Mouse (Mus musculus) embryonic fibroblast, embryonic 13.5 days (primary cell): Measurements from ENCODE around the gene Snrnp25.

Experiments
- CTCF ChIP-seq: IDR thresholded peaks from 2 replicates; pipeline ENCODE4 v1.5.1; 2011; ENCODE audit warnings: mild to moderate bottlenecking, control low read depth, low read length, moderate library complexity, borderline replicate concordance; ENCODE audit not compliant: insufficient read depth
- POLR2A ChIP-seq: IDR thresholded peaks from 2 replicates; pipeline ENCODE4 v1.6.1; 2011; ENCODE audit warnings: low read depth, mild to moderate bottlenecking, control low read depth, low read length, moderate library complexity

- TF ChIP-seq CTCF (no peak), POLR2A (no peak)
These were observed 15.8 kb upstream of the Snrnp25 start for GRCm38 (mm10) chr11:32189434-32189833.
